Mouse (Mus musculus) lung, postnatal 0 days (tissue): ENCODE results near the gene Gamt. TPM values are rescaled to one million over a fixed set of nuclear protein-coding genes. Genes with fewer than 3 reads are reported as not detected.

Experiments
- ATAC-seq: fragments of 200-750 bp; cut with Nextera tagmentation; 2 replicates; pipeline ENCODE4 v1.8.0; 2017; ENCODE audit warnings: moderate library complexity
- DNase-seq: peaks from one replicate; pipeline ENCODE4 v3.0.0-alpha.2; 2016; ENCODE audit warnings: low spot score
- H3K27ac ChIP-seq: fragments of 300-500 bp; sonication (generic); 2 replicates; pipeline ENCODE4 v1.5.1; 2014; ENCODE audit warnings: antibody characterized with exemption, mild to moderate bottlenecking, low read length, mixed read lengths
- H3K27me3 ChIP-seq: fragments of 300-500 bp; sonication (generic); replicated peaks from 2 replicates; pipeline ENCODE4 v1.6.1; 2014; ENCODE audit warnings: low read length, mixed read lengths; ENCODE audit not compliant: insufficient read depth
- H3K36me3 ChIP-seq: fragments of 300-500 bp; sonication (generic); 2 replicates; pipeline ENCODE4 v1.6.1; 2014; ENCODE audit warnings: low read length, mixed read lengths; ENCODE audit not compliant: insufficient read depth
- H3K4me1 ChIP-seq: fragments of 300-500 bp; sonication (generic); 2 replicates; pipeline ENCODE4 v1.6.1; 2014; ENCODE audit warnings: antibody characterized with exemption, low read depth, low read length, mixed read lengths; ENCODE audit not compliant: insufficient read depth
- H3K4me2 ChIP-seq: fragments of 300-500 bp; sonication (generic); replicated peaks from 2 replicates; pipeline ENCODE4 v1.6.1; 2014; ENCODE audit warnings: low read depth, mild to moderate bottlenecking, low read length, moderate library complexity, mixed read lengths
- H3K4me3 ChIP-seq: fragments of 300-500 bp; sonication (generic); 2 replicates; pipeline ENCODE4 v1.5.1; 2014; ENCODE audit warnings: low read depth, low read length
- H3K9ac ChIP-seq: fragments of 300-500 bp; sonication (generic); replicated peaks from 2 replicates; pipeline ENCODE4 v1.6.1; 2014; ENCODE audit warnings: low read depth, mild to moderate bottlenecking
- H3K9me3 ChIP-seq: fragments of 300-500 bp; sonication (generic); 2 replicates; pipeline ENCODE4 v1.6.1; 2016; ENCODE audit warnings: low read length, mixed read lengths
- CTCF ChIP-seq: IDR thresholded peaks from 2 replicates; pipeline ENCODE4 v1.5.1; 2016; ENCODE audit warnings: antibody characterized with exemption, mild to moderate bottlenecking
- EP300 ChIP-seq: IDR thresholded peaks from 2 replicates; pipeline ENCODE4 v1.6.1; 2016; ENCODE audit warnings: antibody characterized with exemption, mild to moderate bottlenecking, control low read depth
- whole genome bisulfite sequencing: fragments of 180-500 bp; shearing (Covaris S2); extraction: QIAGEN DNeasy Blood & Tissue Kit; methylation state at CpG from one replicate; pipeline ENCODE4 v1.1.7; 2014; 5-methylcytosine and 5-hydroxymethylcytosine counted together
- polyA plus RNA-seq: library from polyadenylated mRNA; unstranded; fragments of >200 nt; fragmentation: Nextera tagmentation; extraction: Ambion mirVana; gene quantifications from 2 replicates; pipeline ENCODE4 v1.2.1, GENCODE M21; 2015

Gene Gamt
- polyA plus RNA-seq, 1 experiment from 2014 or later: 23.5 TPM

- peak; percentile 53 for TF ChIP-seq CTCF
- no peak for TF ChIP-seq EP300
- no peak for ATAC-seq
Observed at GRCm38 (mm10) chr10:80288657-80289056, 27.8 kb upstream of the Gamt start.

GRCm38 (mm10) chr10:80288097-80288496 lies 27.3 kb upstream of the Gamt start:
- no peak overlapping the region for H3K4me2 ChIP-seq
- H3K9ac ChIP-seq: no peak overlapping the region
- WGBS: 87% methylated on average over 12 of the region's 12 CpGs
- H3K4me3 ChIP-seq: no peak overlapping the region
- peak; percentile 4 for DNase-seq
- peaks cover 9% of the 10 kb centered on the region; the same call in 1 of the 2 replicates for H3K4me1 ChIP-seq
- 0 out of 2 replicates have a peak, but pooled peaks cover 6% of the 10 kb centered on the region for H3K36me3 ChIP-seq
- no peaks in the 10 kb centered on the region for H3K9me3 ChIP-seq
- H3K27me3 ChIP-seq: no peaks in the 10 kb centered on the region
- TF ChIP-seq CTCF (no peak), EP300 (no peak)
- ATAC-seq: no peak
- no peak overlapping the region for H3K27ac ChIP-seq

More at GRCm38 (mm10) chr10:80288657-80289056, 27.8 kb upstream of the Gamt start:
- H3K4me3 ChIP-seq: no peak overlapping the region
- 58% methylated on average over 8 of the region's 8 CpGs for whole genome bisulfite sequencing
- H3K27me3 ChIP-seq: no peaks in the 10 kb centered on the region
- peaks cover 11% of the 10 kb centered on the region; the same call in 1 of the 2 replicates for H3K4me1 ChIP-seq
- no peak overlapping the region for H3K4me2 ChIP-seq
- 0 out of 2 replicates have a peak, but pooled peaks cover 6% of the 10 kb centered on the region for H3K36me3 ChIP-seq
- no peak overlapping the region for H3K27ac ChIP-seq
- no peaks in the 10 kb centered on the region for H3K9me3 ChIP-seq
- peak; percentile 22 for DNase-seq
- H3K9ac ChIP-seq: no peak overlapping the region

- H3K9ac ChIP-seq: no peak overlapping the region
Observed at GRCm38 (mm10) chr10:80285222-80286070, 24.6 kb upstream of the Gamt start.

GRCm38 (mm10) chr10:80282481-80283441 lies 21.9 kb upstream of the Gamt start:
- no peak for TF ChIP-seq CTCF
- TF ChIP-seq EP300: peak; percentile 74
- Histone ChIP-seq H3K4me1 (peaks cover 13% of the 10 kb centered on the region), H3K36me3 (peaks cover 29% of the 10 kb centered on the region), H3K27me3 (no peaks in the 10 kb centered on the region), H3K4me3 (no peak overlapping the region), H3K4me2 (0 out of 2 replicates have a peak overlapping the region, but pooled peaks have one; percentile 17), H3K9me3 (no peaks in the 10 kb centered on the region), H3K27ac (peak overlapping the region; percentile 95), H3K9ac (no peak overlapping the region)
- 64% methylated on average over 20 of the region's 20 CpGs for WGBS
- ATAC-seq (peak; percentile 79), DNase-seq (peak; percentile 85)

More at GRCm38 (mm10) chr10:80285222-80286070, 24.6 kb upstream of the Gamt start:
- Histone ChIP-seq H3K27me3 (no peaks in the 10 kb centered on the region), H3K36me3 (0 out of 2 replicates have a peak, but pooled peaks cover 6% of the 10 kb centered on the region), H3K4me2 (no peak overlapping the region), H3K4me1 (peaks cover 13% of the 10 kb centered on the region), H3K27ac (peak overlapping the region; percentile 95), H3K9me3 (no peaks in the 10 kb centered on the region), H3K4me3 (no peak overlapping the region)
- DNase-seq (peak; percentile 4), ATAC-seq (no peak)
- whole genome bisulfite sequencing: 68% methylated on average over 15 of the region's 15 CpGs
- no peak for TF ChIP-seq EP300

- H3K27ac ChIP-seq: peak overlapping the region; percentile 95
- H3K4me1 ChIP-seq: peaks cover 13% of the 10 kb centered on the region
- no peak overlapping the region for H3K4me3 ChIP-seq
- no peak overlapping the region for H3K9ac ChIP-seq
- peak; percentile 82 for ATAC-seq
- no peaks in the 10 kb centered on the region for H3K9me3 ChIP-seq
- peaks cover 37% of the 10 kb centered on the region for H3K36me3 ChIP-seq
- DNase-seq: peak; percentile 91
- TF ChIP-seq CTCF: no peak
- no peak; the same call in 1 of the 2 replicates for TF ChIP-seq EP300
- no peak overlapping the region for H3K4me2 ChIP-seq
- WGBS: 52% methylated on average over 8 of the region's 8 CpGs
- no peaks in the 10 kb centered on the region for H3K27me3 ChIP-seq
Observed at GRCm38 (mm10) chr10:80281921-80282371, 21.1 kb upstream of the Gamt start.
